Mouse (Mus musculus) stomach, embryonic 14.5 days (tissue): ENCODE data around the gene Asrgl1. TPM values are rescaled to one million over a fixed set of nuclear protein-coding genes. Genes with fewer than 3 reads are reported as not detected.
"Not testable (repeated sequence)": the region's sequence is repeated elsewhere in the genome, so short reads cannot be mapped to it uniquely, and the experiment has no call there.

Source experiments
- ATAC-seq: fragments of 200-750 bp; cut with Nextera tagmentation; 2 replicates; pipeline ENCODE4 v1.8.0; 2017; ENCODE audit warnings: low read depth, moderate TSS enrichment; ENCODE audit not compliant: insufficient number of reproducible peaks, insufficient read depth, low FRiP score
- H3K27ac ChIP-seq: fragments of 300-500 bp; sonication (generic); 2 replicates; pipeline ENCODE4 v1.5.1; 2014; ENCODE audit warnings: mild to moderate bottlenecking, low read length, moderate library complexity, mixed read lengths
- H3K27me3 ChIP-seq: fragments of 300-500 bp; sonication (generic); 2 replicates; pipeline ENCODE4 v1.6.1; 2014; ENCODE audit warnings: low read length, control low read depth, mixed read lengths; ENCODE audit not compliant: control insufficient read depth, insufficient read depth
- H3K36me3 ChIP-seq: fragments of 300-500 bp; sonication (generic); 2 replicates; pipeline ENCODE4 v1.6.1; 2014; ENCODE audit warnings: mild to moderate bottlenecking, control low read depth, low read length, moderate library complexity, mixed read lengths; ENCODE audit not compliant: control insufficient read depth, insufficient read depth
- H3K4me1 ChIP-seq: fragments of 300-500 bp; sonication (generic); 2 replicates; pipeline ENCODE4 v1.6.1; 2014; ENCODE audit warnings: low read length, control low read depth, mixed read lengths; ENCODE audit not compliant: control insufficient read depth, insufficient read depth
- H3K4me2 ChIP-seq: fragments of 300-500 bp; sonication (generic); replicated peaks from 2 replicates; pipeline ENCODE4 v1.6.1; 2014; ENCODE audit warnings: low read depth, low read length, control low read depth
- H3K4me3 ChIP-seq: fragments of 300-500 bp; sonication (generic); 2 replicates; pipeline ENCODE4 v1.5.1; 2014; ENCODE audit warnings: low read depth, low read length, control low read depth
- H3K9ac ChIP-seq: fragments of 300-500 bp; sonication (generic); replicated peaks from 2 replicates; pipeline ENCODE4 v1.6.1; 2014; ENCODE audit warnings: low read depth, mild to moderate bottlenecking, control low read depth, low read length, moderate library complexity, mixed read lengths
- H3K9me3 ChIP-seq: fragments of 300-500 bp; sonication (generic); 2 replicates; pipeline ENCODE4 v1.6.1; 2016; ENCODE audit warnings: low read depth, low read length, control low read depth; ENCODE audit not compliant: control insufficient read depth
- WGBS: fragments of 180-500 bp; shearing (Covaris S2); extraction: QIAGEN DNeasy Blood & Tissue Kit; methylation state at CpG from one replicate; pipeline ENCODE4 v1.1.7; 2014; 5-methylcytosine and 5-hydroxymethylcytosine counted together
- polyA plus RNA-seq: library from polyadenylated mRNA; unstranded; fragments of >200 nt; fragmentation: Nextera tagmentation; extraction: Ambion mirVana; gene quantifications from 2 replicates; pipeline ENCODE4 v1.2.1, GENCODE M21; 2014

The Asrgl1 gene
- polyA plus RNA-seq, 1 experiment from 2014 or later = 9.3 TPM

DNA sequence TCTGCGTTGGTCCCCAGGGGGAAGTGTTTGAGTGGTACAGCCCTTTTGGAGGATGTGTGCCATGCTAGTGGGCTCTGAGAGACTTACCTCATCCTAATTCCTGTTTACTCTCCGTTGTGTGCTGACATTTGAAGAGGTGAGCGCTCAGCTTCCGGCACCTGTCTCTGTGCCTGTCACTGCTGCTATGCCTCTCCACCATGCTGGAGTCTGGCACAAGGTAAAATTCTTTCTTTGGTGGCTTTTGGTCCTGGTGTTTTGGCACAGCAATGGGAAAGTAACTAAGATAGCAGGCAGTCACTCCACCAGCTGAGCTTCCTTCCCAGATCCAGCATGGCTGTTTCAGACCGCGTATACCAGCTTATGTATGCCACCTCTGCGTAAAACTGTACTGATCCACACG lies 35.7 kb downstream of the Asrgl1 start:
- no peaks in the 10 kb centered on the region for H3K27me3 ChIP-seq
- H3K4me1 ChIP-seq = no peaks in the 10 kb centered on the region
- no peaks in the 10 kb centered on the region for H3K36me3 ChIP-seq
- no peaks in the 10 kb centered on the region for H3K9me3 ChIP-seq
- no peak for ATAC-seq
- no peak overlapping the region for H3K27ac ChIP-seq
- no peak overlapping the region for H3K4me2 ChIP-seq
- no peak overlapping the region for H3K9ac ChIP-seq
- 87% methylated on average over 8 of the region's 8 CpGs for WGBS
- no peak overlapping the region for H3K4me3 ChIP-seq

DNA sequence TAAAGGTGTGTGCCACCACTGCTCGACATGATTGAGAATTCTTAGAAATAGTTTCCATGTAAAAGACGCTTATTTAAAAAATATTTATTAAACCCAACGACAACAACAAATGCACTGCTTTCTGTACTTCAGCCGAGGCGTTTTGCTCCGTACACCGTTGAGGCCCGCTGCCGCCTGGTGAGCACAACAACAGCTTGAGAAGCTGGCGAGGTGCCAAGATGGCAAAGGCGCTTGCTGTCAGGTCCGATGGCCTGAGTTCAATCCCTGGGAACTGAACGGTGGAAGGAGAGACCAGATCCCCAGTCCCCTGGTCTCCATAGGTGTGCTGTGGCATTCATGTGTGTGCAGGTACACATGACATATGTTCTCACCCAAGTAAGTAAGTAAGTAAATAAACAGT lies 38.0 kb downstream of the Asrgl1 start:
- Histone ChIP-seq H3K27me3 (no peaks in the 10 kb centered on the region), H3K27ac (no peak overlapping the region), H3K36me3 (no peaks in the 10 kb centered on the region), H3K4me3 (no peak overlapping the region), H3K9ac (no peak overlapping the region), H3K9me3 (no peaks in the 10 kb centered on the region), H3K4me1 (no peaks in the 10 kb centered on the region), H3K4me2 (no peak overlapping the region)
- 83% methylated on average over 13 of the region's 13 CpGs for WGBS
- no peak for ATAC-seq

DNA sequence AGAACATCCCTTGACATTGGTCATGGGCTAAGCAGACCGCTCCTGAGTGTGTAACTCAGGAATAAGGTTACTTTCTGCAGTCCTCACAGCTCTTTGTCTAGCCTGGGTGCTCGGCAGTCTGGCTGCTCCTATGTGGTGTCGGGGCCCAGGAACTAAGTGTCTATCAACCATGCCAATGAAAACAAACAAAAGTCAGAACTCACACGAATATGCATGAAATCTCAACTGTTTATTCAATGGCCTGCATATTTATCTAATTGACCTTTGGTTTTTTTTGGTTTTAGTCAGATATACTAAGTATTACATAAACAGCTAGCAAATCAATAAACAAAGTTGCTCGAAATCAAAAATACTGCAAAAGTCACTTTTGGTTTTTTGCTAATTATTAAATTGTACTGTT lies 40.3 kb downstream of the Asrgl1 start:
- ATAC-seq = no peak
- WGBS = 54% methylated on average over 5 of the region's 5 CpGs

DNA sequence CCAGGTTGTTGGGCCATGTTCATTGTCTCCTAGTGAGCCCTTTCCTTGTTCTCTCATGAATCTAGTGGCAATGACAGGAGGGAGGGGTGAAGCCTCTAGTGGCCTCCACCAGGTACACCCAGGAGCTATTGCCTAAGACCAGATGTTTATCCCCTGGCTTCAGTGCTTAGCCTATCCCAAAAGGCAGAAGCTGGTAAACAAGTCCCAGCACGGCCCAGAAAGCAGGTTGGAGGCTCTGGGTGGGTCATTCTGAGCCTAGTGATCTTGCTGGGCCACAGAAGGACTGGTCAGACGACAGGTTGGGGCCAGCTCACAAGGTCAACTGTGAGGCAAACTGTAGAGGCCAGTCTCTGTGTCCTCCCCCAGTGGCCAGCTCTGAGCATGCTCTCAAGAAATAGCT lies 44.7 kb downstream of the Asrgl1 start:
- no peak overlapping the region for H3K4me3 ChIP-seq
- ATAC-seq = no peak
- no peaks in the 10 kb centered on the region for H3K36me3 ChIP-seq
- 49% methylated on average over 2 of the region's 2 CpGs for WGBS
- no peak overlapping the region for H3K4me2 ChIP-seq
- no peaks in the 10 kb centered on the region for H3K4me1 ChIP-seq
- H3K9me3 ChIP-seq = no peaks in the 10 kb centered on the region
- no peak overlapping the region for H3K27ac ChIP-seq
- no peaks in the 10 kb centered on the region for H3K27me3 ChIP-seq
- no peak overlapping the region for H3K9ac ChIP-seq

More for the DNA sequence above, 40.3 kb downstream of the Asrgl1 start:
- Histone ChIP-seq H3K9ac (no peak overlapping the region), H3K4me1 (no peaks in the 10 kb centered on the region), H3K36me3 (no peaks in the 10 kb centered on the region), H3K4me2 (no peak overlapping the region), H3K9me3 (no peaks in the 10 kb centered on the region), H3K4me3 (no peak overlapping the region), H3K27ac (no peak overlapping the region), H3K27me3 (no peaks in the 10 kb centered on the region)

DNA sequence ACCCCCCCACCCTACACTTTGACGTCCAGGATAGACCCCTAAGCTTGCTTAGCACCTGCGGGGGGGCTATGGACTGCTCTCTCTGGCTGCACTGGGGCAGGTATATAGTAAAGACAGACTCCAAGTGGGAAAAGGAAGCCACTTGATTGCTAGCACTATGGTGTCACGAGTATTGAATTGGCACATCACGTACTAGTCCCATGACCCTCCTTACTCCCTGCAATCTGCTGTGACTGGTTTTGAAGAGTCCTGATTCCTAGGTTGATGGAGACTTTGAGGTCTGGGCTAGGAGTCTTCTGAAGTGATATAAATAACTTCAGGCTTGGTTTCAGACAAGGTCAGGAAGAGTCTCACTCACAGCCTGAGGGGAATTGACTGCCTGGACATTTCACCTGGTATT lies 45.2 kb downstream of the Asrgl1 start:
- Histone ChIP-seq H3K4me2 (no peak overlapping the region), H3K4me3 (no peak overlapping the region), H3K36me3 (no peaks in the 10 kb centered on the region), H3K9me3 (no peaks in the 10 kb centered on the region), H3K9ac (no peak overlapping the region), H3K27me3 (no peaks in the 10 kb centered on the region), H3K27ac (no peak overlapping the region), H3K4me1 (no peaks in the 10 kb centered on the region)
- no peak for ATAC-seq
- WGBS = 66% methylated on average over 4 of the region's 4 CpGs

DNA sequence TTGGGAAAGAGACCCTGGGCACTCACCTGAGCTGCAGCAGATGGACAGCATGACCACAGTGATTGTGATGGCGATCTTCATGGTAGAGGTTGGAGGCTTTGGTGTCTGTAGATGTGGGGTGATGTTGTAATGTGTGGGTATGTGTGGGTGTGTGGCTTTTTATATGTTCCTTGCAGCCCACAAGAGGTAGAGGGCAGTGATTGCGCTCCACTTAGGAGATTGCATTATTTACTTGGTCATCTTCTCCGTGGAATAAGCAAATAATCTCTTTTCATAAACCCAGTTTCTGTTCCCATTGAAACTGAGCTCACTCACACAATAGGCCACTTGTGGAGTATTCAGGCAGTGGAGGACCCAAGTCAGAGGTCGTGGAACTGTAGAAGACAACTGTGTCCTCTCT lies 47.6 kb downstream of the Asrgl1 start, which contains the start of gene Scgb1a1:
Gene Scgb1a1, minus strand, starts transcription at position 138 of the 400 bp plus-strand sequence.
- ATAC-seq = no peak
- Histone ChIP-seq H3K4me2 (no peak within 1 kb of the TSS), H3K27ac (no peak within 1 kb of the TSS), H3K4me3 (no peak within 1 kb of the TSS), H3K9me3 (no peaks in the 10 kb centered on the region), H3K36me3 (no peaks in the 10 kb centered on the region), H3K4me1 (no peaks in the 10 kb centered on the region), H3K9ac (no peak within 1 kb of the TSS), H3K27me3 (no peaks in the 10 kb centered on the region)
- WGBS = 78% methylated on average over 4 of the region's 4 CpGs

DNA sequence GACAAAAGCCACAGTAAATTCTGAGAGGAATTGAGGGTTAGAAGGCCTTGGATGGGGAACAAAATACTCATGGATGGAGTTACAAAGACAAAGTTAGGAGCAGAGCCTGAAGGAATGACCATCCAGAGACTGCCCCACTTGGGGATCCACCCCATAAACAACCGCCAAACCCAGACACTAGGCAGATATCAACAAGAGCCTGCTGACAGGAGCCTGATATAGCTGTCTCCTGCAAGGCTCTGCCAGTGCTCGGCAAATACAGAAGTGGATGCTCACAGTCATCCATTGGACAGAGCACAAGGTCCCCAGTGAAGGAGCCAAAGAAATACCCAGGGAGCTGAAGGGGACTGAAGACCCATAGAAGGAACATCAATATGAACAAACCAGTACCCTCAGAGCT lies 51.5 kb downstream of the Asrgl1 start:
- WGBS = 64% methylated on average over 2 of the region's 2 CpGs
- ATAC-seq, H3K9me3 ChIP-seq, H3K27ac ChIP-seq, H3K4me2 ChIP-seq, H3K4me3 ChIP-seq, H3K9ac ChIP-seq, H3K27me3 ChIP-seq, H3K4me1 ChIP-seq, H3K36me3 ChIP-seq: not testable (repeated sequence)

DNA sequence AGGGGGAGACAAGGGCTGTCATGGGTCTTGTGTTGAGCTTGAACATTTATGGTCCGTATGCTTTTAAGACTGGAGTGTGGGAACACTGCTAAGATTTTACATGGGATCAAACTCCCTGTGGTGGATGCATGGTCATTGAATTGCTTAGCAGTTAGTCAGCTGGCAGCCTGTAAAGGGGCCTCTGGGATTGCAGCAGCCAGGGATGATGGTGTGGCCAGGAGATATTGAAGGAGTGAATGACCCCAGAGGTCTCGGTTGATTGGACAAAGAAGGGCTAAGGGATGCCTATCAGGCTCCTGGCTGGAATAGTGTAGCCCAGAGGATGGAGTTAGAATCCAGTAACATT lies 52.5 kb downstream of the Asrgl1 start:
- Histone ChIP-seq H3K4me3 (no peak overlapping the region), H3K36me3 (no peaks in the 10 kb centered on the region), H3K9ac (no peak overlapping the region), H3K27me3 (no peaks in the 10 kb centered on the region), H3K4me1 (peaks cover 4% of the 10 kb centered on the region; the same call in 1 of the 2 replicates), H3K9me3 (no peaks in the 10 kb centered on the region), H3K27ac (no peak overlapping the region), H3K4me2 (peak overlapping the region; percentile 15; the same call in 1 of the 2 replicates)
- 91% methylated on average over 2 of the region's 2 CpGs for WGBS
- ATAC-seq = no peak
